Mouse (Mus musculus) limb, embryonic 12.5 days (tissue): Measurements from ENCODE around the gene Fpr3. TPM values are rescaled to one million over a fixed set of nuclear protein-coding genes. Genes with fewer than 3 reads are reported as not detected.
"Not testable (repeated sequence)": the region's sequence is repeated elsewhere in the genome, so short reads cannot be mapped to it uniquely, and the experiment has no call there.

Experiments used
- ATAC-seq: fragments of 200-750 bp; cut with Nextera tagmentation; 2 replicates; pipeline ENCODE4 v1.8.0; 2017; ENCODE audit warnings: low read depth, moderate TSS enrichment; ENCODE audit not compliant: insufficient number of reproducible peaks, insufficient read depth, low FRiP score, low TSS enrichment
- H3K27ac ChIP-seq: fragments of 300-500 bp; sonication (generic); 2 replicates; pipeline ENCODE4 v1.5.1; 2016; ENCODE audit warnings: mild to moderate bottlenecking, moderate library complexity
- H3K27me3 ChIP-seq: fragments of 300-500 bp; sonication (generic); 2 replicates; pipeline ENCODE4 v1.6.1; 2016; ENCODE audit warnings: mild to moderate bottlenecking, moderate library complexity
- H3K36me3 ChIP-seq: fragments of 300-500 bp; sonication (generic); 2 replicates; pipeline ENCODE4 v1.6.1; 2016; ENCODE audit warnings: mild to moderate bottlenecking, moderate library complexity
- H3K4me1 ChIP-seq: fragments of 300-500 bp; sonication (generic); replicated peaks from 2 replicates; pipeline ENCODE4 v1.6.1; 2016
- H3K4me2 ChIP-seq: fragments of 300-500 bp; sonication (generic); 2 replicates; pipeline ENCODE4 v1.6.1; 2016; ENCODE audit warnings: mild to moderate bottlenecking, moderate library complexity
- H3K4me3 ChIP-seq: fragments of 300-500 bp; sonication (generic); replicated peaks from 2 replicates; pipeline ENCODE4 v1.5.1; 2016; ENCODE audit warnings: mild to moderate bottlenecking
- H3K9ac ChIP-seq: fragments of 300-500 bp; sonication (generic); replicated peaks from 2 replicates; pipeline ENCODE4 v1.6.1; 2016; ENCODE audit warnings: mild to moderate bottlenecking, moderate library complexity
- H3K9me3 ChIP-seq: fragments of 300-500 bp; sonication (generic); 2 replicates; pipeline ENCODE4 v1.6.1; 2016; ENCODE audit warnings: mild to moderate bottlenecking, moderate library complexity
- WGBS: fragments of 180-500 bp; shearing (Covaris S2); methylation state at CpG from one replicate; pipeline ENCODE4 v1.1.7; 2016; 5-methylcytosine and 5-hydroxymethylcytosine counted together
- polyA plus RNA-seq: library from polyadenylated mRNA; unstranded; fragments of >200 nt; fragmentation: Nextera tagmentation; extraction: Ambion mirVana; gene quantifications from 2 replicates; pipeline ENCODE4 v1.2.1, GENCODE M21; 2016

Gene Fpr3
- polyA plus RNA-seq = not detected in 2 replicates

GRCm38 (mm10) chr17:17887774-17888248 lies at the start of gene Fpr3, which contains the start of gene Fpr2:
Fpr3 (plus strand) TSS chr17:17887852.
Fpr2 (plus strand) TSS chr17:17887824.
- no peak within 1 kb of the TSS for H3K4me3 ChIP-seq
- WGBS = 53% methylated on average over 1 of the region's 1 CpGs
- H3K4me1 ChIP-seq = no peaks in the 10 kb centered on the region
- H3K4me2 ChIP-seq = no peak within 1 kb of the TSS
- H3K27ac ChIP-seq = no peak within 1 kb of the TSS
- ATAC-seq = no peak
- no peaks in the 10 kb centered on the region for H3K9me3 ChIP-seq
- H3K36me3 ChIP-seq = no peaks in the 10 kb centered on the region
- no peaks in the 10 kb centered on the region for H3K27me3 ChIP-seq
- H3K9ac ChIP-seq = no peak within 1 kb of the TSS

DNA sequence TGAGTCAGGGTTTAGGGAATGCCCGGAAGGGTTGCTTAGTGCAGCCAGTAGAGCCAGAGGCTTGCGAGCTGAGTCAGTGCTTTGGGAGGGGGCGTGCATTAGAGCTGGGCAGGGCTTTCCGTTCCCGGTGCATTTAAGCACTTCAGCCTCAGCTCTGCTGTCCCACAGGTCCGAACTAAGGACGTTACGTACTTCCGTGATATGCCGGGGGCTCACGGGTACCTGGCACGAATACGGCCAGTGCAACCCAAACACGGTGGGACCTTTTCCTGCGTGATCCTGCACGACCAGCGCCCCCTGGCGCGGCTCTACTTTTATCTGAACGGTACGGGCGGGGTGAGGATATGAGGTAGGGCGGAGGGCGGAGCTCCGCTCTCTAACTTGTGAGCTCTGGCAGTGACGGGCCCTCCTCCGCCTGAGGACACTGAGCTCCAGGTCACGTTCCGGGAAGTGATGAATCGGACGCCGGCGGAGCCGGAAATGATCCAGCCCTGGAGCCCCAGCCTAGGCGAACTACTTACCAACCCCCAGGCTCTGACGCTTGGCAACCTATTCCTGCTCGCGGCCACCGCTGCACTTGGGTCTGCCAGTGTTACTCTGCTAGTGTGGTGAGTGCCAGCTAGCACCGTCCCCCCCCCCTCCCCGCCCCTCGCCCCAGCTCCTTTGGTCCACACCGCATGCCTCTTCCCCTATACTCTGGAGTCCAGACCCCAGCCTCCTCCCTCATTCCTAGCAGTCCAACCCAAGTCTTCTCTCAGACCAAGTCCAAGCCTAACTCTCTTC lies 49.5 kb upstream of the Fpr3 start:
- peaks cover 48% of the 10 kb centered on the region for H3K4me1 ChIP-seq
- peak overlapping the region; percentile 42 for H3K4me3 ChIP-seq
- 2% methylated on average over 43 of the region's 43 CpGs for WGBS
- H3K27ac ChIP-seq = peak overlapping the region; percentile 79
- H3K9ac ChIP-seq = peak overlapping the region; percentile 55
- peak; percentile 97 for ATAC-seq
- H3K27me3 ChIP-seq = no peaks in the 10 kb centered on the region
- H3K9me3 ChIP-seq = no peaks in the 10 kb centered on the region
- peaks cover 84% of the 10 kb centered on the region for H3K36me3 ChIP-seq
- H3K4me2 ChIP-seq = peak overlapping the region; percentile 63

- Histone ChIP-seq H3K27ac (no peak overlapping the region; the same call in 1 of the 2 replicates), H3K4me1 (peaks cover 37% of the 10 kb centered on the region), H3K9me3 (no peaks in the 10 kb centered on the region), H3K27me3 (no peaks in the 10 kb centered on the region), H3K4me2 (no peak overlapping the region), H3K4me3 (no peak overlapping the region), H3K9ac (no peak overlapping the region), H3K36me3 (peaks cover 80% of the 10 kb centered on the region)
- no peak for ATAC-seq
- WGBS = 94% methylated on average over 2 of the region's 2 CpGs
Measured at GRCm38 (mm10) chr17:17839276-17839675, 48.4 kb upstream of the Fpr3 start.

GRCm38 (mm10) chr17:17840796-17841195 lies 46.9 kb upstream of the Fpr3 start:
- peaks cover 69% of the 10 kb centered on the region for H3K36me3 ChIP-seq
- H3K9me3 ChIP-seq = no peaks in the 10 kb centered on the region
- H3K9ac ChIP-seq = no peak overlapping the region
- H3K4me3 ChIP-seq = no peak overlapping the region
- H3K4me1 ChIP-seq = peaks cover 21% of the 10 kb centered on the region
- ATAC-seq = no peak
- H3K27me3 ChIP-seq = no peaks in the 10 kb centered on the region
- H3K4me2 ChIP-seq = no peak overlapping the region
- WGBS = 93% methylated on average over 7 of the region's 7 CpGs
- no peak overlapping the region for H3K27ac ChIP-seq

- ATAC-seq = no peak
- Histone ChIP-seq H3K4me2 (no peak overlapping the region), H3K36me3 (peaks cover 58% of the 10 kb centered on the region), H3K27ac (0 out of 2 replicates have a peak overlapping the region, but pooled peaks have one; percentile 17), H3K9me3 (no peaks in the 10 kb centered on the region), H3K9ac (no peak overlapping the region), H3K4me3 (no peak overlapping the region), H3K4me1 (no peaks in the 10 kb centered on the region; the same call in 1 of the 2 replicates), H3K27me3 (peaks cover 8% of the 10 kb centered on the region)
- WGBS = 77% methylated on average over 27 of the region's 27 CpGs
Measured at GRCm38 (mm10) chr17:17843534-17844261, 44.0 kb upstream of the Fpr3 start.

DNA sequence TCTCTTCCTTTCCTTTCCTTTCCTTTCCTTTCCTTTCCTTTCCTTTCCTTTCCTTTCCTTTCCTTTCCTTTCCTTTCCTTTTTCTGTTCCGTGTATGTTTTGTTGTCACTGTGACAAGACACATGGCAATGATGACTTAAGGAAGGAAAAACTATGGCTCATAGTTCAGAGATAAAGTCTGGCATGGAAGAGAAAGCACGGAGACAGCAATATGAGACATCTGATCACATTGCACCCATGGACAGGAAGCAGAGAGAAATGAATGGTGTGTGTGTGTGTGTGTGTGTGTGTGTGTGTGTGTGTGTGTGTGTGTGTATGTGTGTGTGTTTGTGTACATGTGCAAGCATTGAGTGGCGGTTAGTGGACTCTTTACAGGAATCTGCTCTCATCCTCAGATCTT lies 43.0 kb upstream of the Fpr3 start:
- not testable (repeated sequence) for H3K9me3 ChIP-seq, H3K4me1 ChIP-seq, ATAC-seq, H3K4me2 ChIP-seq, H3K27ac ChIP-seq, H3K4me3 ChIP-seq, H3K9ac ChIP-seq
- H3K27me3 ChIP-seq = peaks cover 14% of the 10 kb centered on the region
- 90% methylated on average over 3 of the region's 3 CpGs for WGBS
- peaks cover 52% of the 10 kb centered on the region for H3K36me3 ChIP-seq

GRCm38 (mm10) chr17:17845187-17846027 lies 42.2 kb upstream of the Fpr3 start:
- peaks cover 22% of the 10 kb centered on the region for H3K27me3 ChIP-seq
- no peak overlapping the region for H3K4me3 ChIP-seq
- no peak overlapping the region for H3K4me2 ChIP-seq
- ATAC-seq = no peak
- H3K9me3 ChIP-seq = no peaks in the 10 kb centered on the region
- no peak overlapping the region for H3K9ac ChIP-seq
- H3K36me3 ChIP-seq = peaks cover 51% of the 10 kb centered on the region
- H3K4me1 ChIP-seq = no peaks in the 10 kb centered on the region
- H3K27ac ChIP-seq = no peak overlapping the region
- WGBS = 72% methylated on average over 10 of the region's 10 CpGs

GRCm38 (mm10) chr17:17848988-17849387 lies 38.7 kb upstream of the Fpr3 start:
- 81% methylated on average over 2 of the region's 2 CpGs for WGBS
- Histone ChIP-seq H3K27ac (no peak overlapping the region), H3K4me3 (no peak overlapping the region), H3K27me3 (peaks cover 23% of the 10 kb centered on the region), H3K9me3 (no peaks in the 10 kb centered on the region), H3K9ac (no peak overlapping the region), H3K4me2 (no peak overlapping the region), H3K4me1 (no peaks in the 10 kb centered on the region), H3K36me3 (peaks cover 22% of the 10 kb centered on the region)
- no peak for ATAC-seq

DNA sequence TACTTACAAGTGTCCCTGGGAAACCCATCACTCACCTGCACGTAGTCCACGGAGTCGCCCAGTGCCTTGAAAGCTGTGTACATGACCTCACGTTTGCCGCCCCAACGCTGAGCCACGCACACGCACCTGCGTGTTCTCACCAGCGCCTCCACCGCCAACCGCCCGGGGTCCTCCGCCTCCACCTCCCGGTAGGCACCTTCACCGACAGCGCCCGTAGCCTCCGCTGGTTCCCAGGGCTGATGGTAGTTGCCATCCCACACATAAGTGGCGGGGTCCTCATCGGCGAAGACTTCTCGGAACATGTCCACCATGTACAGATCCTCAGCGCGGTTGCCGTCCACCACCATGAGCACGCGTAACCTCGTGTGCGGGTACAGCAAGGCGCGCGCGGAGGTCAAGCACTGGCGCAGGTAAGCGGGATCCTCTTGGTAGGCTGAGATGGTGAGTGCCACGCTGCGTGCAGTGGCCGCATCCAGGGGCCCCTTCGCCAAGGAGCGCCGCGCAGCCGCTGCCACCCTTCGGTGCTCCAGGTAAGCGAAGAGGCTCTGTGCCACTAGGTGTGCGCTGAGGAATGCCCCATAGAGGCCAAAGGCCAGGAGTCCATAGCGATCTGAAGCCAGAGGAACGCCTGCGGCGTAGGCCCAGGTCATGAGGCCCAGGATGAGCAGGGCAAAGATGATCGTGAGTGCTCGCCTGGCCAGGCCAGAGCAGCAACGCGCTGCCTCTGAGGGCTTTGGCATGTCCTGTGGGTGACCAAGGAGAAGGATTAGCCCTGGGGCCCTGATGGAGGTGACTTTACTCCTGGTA lies 37.5 kb upstream of the Fpr3 start:
- H3K9ac ChIP-seq = no peak overlapping the region

More for the DNA sequence above, 37.5 kb upstream of the Fpr3 start:
- Histone ChIP-seq H3K27ac (no peak overlapping the region), H3K9me3 (no peaks in the 10 kb centered on the region), H3K4me2 (peak overlapping the region; percentile 21), H3K4me3 (no peak overlapping the region), H3K36me3 (peaks cover 22% of the 10 kb centered on the region), H3K4me1 (peaks cover 5% of the 10 kb centered on the region), H3K27me3 (peaks cover 23% of the 10 kb centered on the region)
- ATAC-seq = no peak
- WGBS = 18% methylated on average over 55 of the region's 55 CpGs
